Mouse (Mus musculus) ES-Bruce4 (cell line): ENCODE measurements around the gene Pola2.

Experiments used
- CTCF ChIP-seq: IDR thresholded peaks from one replicate; pipeline ENCODE4 v1.8.1; 2011; ENCODE audit warnings: low read depth, low read length
- POLR2A ChIP-seq: IDR thresholded peaks from one replicate; pipeline ENCODE4 v1.8.1; 2011; ENCODE audit warnings: low read length; ENCODE audit not compliant: insufficient read depth

- no peak for TF ChIP-seq CTCF
- TF ChIP-seq POLR2A, result no peak
Observed at GRCm38 (mm10) chr19:5924713-5925093, 39.3 kb downstream of the Pola2 start, which contains the start of gene Cdc42ep2.
